Mouse (Mus musculus): ENCODE results near the gene Sptssb. TPM values are rescaled to one million over a fixed set of nuclear protein-coding genes. Genes with fewer than 3 reads are reported as not detected.

Gene Sptssb
- polyA plus RNA-seq, 1 experiment from 2014 or later, result 0.99 TPM

DNA sequence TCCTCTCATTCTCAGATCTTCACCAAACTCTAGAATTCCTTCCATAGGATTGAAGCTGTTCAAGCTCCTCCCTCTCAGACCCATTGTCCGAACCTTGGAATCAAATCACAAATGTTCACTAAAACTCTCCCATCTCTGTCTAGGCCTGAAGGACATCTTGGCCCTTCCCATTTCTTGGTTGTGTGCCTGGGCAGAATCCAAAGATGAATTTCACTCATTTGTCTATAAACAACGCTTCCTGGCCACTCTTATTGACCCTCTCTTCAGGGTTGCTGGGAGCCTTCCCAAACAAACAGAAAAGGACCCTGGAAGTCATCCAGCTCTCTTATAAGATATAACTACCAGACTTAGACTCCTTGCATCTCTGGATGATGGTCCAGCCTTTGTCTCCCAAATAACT, 61.8 kb downstream of the Sptssb start:
- H3K4me2 ChIP-seq, result no peak overlapping the region
- WGBS (ENCODE audit: insufficient replicate concordance), result 79% methylated on average over 2 of the region's 2 CpGs
- H3K9ac ChIP-seq (ENCODE audit: low read depth, low read length), result no peak overlapping the region
- H3K9me3 ChIP-seq (replicated peaks; ENCODE audit: control insufficient read depth, low read length), result no peaks in the 10 kb centered on the region
- no peaks in the 10 kb centered on the region for H3K4me1 ChIP-seq (ENCODE audit: control insufficient read depth, insufficient read depth, low read length)
- H3K36me3 ChIP-seq (ENCODE audit: control insufficient read depth, insufficient read depth, low read length), result no peaks in the 10 kb centered on the region
- H3K27me3 ChIP-seq (ENCODE audit: control insufficient read depth, insufficient read depth, low read length), result no peaks in the 10 kb centered on the region
- no peak for ATAC-seq (replicated peaks; ENCODE audit: insufficient number of reproducible peaks, low FRiP score, low TSS enrichment)
- H3K27ac ChIP-seq (ENCODE audit: low read depth, low read length), result no peak overlapping the region
- no peak overlapping the region for H3K4me3 ChIP-seq (ENCODE audit: low read depth, low read length)

DNA sequence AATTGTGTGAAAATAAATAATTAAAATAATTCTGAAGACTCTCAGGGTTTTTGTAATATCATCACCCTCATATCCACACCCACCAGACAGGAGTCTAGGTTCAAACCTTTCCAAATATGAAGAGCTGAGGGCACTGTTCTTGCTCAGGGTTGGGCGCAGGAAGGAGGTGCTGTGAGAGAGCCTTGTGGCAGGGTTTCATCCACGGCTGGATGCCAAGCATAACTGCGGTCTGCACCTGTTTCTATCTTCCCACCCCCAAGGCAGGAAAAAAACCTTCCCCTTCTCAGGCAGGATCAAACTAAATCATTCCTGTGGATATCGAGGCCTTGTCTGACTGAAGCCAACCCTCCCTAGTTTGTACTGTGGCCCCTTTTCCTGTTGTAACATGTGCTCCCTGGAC, 62.2 kb downstream of the Sptssb start:
- no peaks in the 10 kb centered on the region for H3K36me3 ChIP-seq (ENCODE audit: control insufficient read depth, insufficient read depth, low read length)
- H3K4me2 ChIP-seq, result no peak overlapping the region
- 77% methylated on average over 4 of the region's 4 CpGs for WGBS (ENCODE audit: insufficient replicate concordance)
- no peak overlapping the region for H3K27ac ChIP-seq (ENCODE audit: low read depth, low read length)
- no peak overlapping the region for H3K9ac ChIP-seq (ENCODE audit: low read depth, low read length)
- ATAC-seq (replicated peaks; ENCODE audit: insufficient number of reproducible peaks, low FRiP score, low TSS enrichment), result no peak
- H3K27me3 ChIP-seq (ENCODE audit: control insufficient read depth, insufficient read depth, low read length), result no peaks in the 10 kb centered on the region
- H3K4me1 ChIP-seq (ENCODE audit: control insufficient read depth, insufficient read depth, low read length), result no peaks in the 10 kb centered on the region
- no peaks in the 10 kb centered on the region for H3K9me3 ChIP-seq (replicated peaks; ENCODE audit: control insufficient read depth, low read length)
- H3K4me3 ChIP-seq (ENCODE audit: low read depth, low read length), result no peak overlapping the region

DNA sequence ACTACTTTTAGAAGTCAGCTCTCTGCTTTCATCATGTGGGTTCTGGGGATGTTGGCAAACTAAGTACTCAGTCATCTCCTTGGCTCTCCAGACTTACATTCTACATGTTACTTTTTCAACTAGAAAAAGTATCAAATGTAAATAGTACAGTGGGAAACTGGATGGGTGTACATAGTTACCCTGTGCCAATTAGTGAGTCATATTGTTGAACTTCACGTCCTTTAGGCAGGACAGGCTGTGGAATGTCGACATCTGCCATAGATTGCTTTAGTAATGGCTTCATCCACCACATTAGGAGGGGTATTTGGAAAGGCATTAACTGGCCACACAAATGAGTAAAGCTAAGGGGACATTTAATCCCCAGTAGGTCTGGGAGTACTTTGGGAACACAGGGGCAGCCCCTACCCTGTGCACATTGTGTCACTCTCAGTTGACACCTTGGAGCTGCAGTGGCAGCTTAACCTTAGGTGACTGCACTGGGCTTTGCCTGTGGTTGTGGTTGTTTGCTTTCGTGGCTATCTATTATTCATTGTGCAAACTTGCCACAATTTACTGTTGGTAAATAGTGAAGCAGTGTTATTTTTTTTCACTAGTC, 66.8 kb downstream of the Sptssb start:
- Histone ChIP-seq H3K9ac (ENCODE audit: low read depth, low read length) (no peak overlapping the region), H3K36me3 (ENCODE audit: control insufficient read depth, insufficient read depth, low read length) (no peaks in the 10 kb centered on the region), H3K4me3 (ENCODE audit: low read depth, low read length) (no peak overlapping the region), H3K27ac (ENCODE audit: low read depth, low read length) (no peak overlapping the region), H3K9me3 (replicated peaks; ENCODE audit: control insufficient read depth, low read length) (no peaks in the 10 kb centered on the region), H3K4me1 (ENCODE audit: control insufficient read depth, insufficient read depth, low read length) (no peaks in the 10 kb centered on the region), H3K27me3 (ENCODE audit: control insufficient read depth, insufficient read depth, low read length) (no peaks in the 10 kb centered on the region), H3K4me2 (no peak overlapping the region)
- WGBS (ENCODE audit: insufficient replicate concordance), result 73% methylated on average over 3 of the region's 3 CpGs
- no peak for ATAC-seq (replicated peaks; ENCODE audit: insufficient number of reproducible peaks, low FRiP score, low TSS enrichment)

DNA sequence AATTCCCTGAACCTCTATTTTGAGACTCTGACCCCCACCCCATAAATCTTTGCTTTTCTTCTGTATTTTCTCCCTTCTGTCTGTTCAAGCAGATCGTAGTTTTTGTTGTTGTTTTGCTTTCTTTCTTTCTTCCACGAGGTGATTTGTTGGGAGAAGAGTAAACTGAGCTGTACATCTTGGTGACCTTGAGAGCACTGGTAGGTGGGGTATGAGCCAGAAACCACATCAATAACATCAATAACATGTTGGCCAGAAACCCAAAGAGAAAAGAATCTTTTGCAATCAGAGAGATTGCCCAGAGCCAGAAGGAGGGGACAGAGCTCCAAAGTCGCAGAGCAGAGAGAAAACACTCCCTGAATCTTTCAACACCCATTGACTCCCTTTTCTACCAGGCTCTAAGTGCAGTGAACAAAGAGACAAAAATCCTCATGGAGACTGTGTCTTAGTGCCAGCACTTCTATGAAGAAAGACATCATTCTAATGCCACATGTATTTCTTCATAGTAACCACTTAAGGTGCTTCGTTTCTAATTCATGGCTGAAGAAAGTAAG, 80.4 kb downstream of the Sptssb start:
- no peaks in the 10 kb centered on the region for H3K36me3 ChIP-seq (ENCODE audit: control insufficient read depth, insufficient read depth, low read length)
- H3K9me3 ChIP-seq (replicated peaks; ENCODE audit: control insufficient read depth, low read length), result no peaks in the 10 kb centered on the region
- WGBS (ENCODE audit: insufficient replicate concordance), result 71% methylated on average over 4 of the region's 4 CpGs
- no peaks in the 10 kb centered on the region for H3K27me3 ChIP-seq (ENCODE audit: control insufficient read depth, insufficient read depth, low read length)
- H3K4me3 ChIP-seq (ENCODE audit: low read depth, low read length), result no peak overlapping the region
- H3K27ac ChIP-seq (ENCODE audit: low read depth, low read length), result no peak overlapping the region
- H3K9ac ChIP-seq (ENCODE audit: low read depth, low read length), result no peak overlapping the region
- no peak for ATAC-seq (replicated peaks; ENCODE audit: insufficient number of reproducible peaks, low FRiP score, low TSS enrichment)
- no peak overlapping the region for H3K4me2 ChIP-seq
- H3K4me1 ChIP-seq (ENCODE audit: control insufficient read depth, insufficient read depth, low read length), result no peaks in the 10 kb centered on the region

DNA sequence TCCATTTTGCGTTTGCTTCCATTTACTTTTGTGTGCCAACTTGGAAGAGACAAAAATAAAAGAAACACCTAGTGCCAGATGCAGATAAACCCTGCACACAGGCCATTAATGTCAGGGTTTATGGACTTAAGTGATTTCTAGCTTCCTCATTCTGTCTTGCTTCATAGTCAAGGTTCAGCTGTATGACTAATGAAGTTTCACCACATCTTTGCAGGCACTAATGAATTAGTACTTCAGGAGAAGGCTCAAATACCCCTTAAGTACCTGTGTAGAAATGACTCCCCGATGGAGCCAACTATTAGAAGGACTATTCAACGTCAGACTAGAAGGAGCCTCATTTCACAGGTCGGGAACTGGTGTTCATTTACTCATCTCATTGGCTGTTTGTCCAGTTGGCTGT, 86.4 kb downstream of the Sptssb start:
- H3K4me1 ChIP-seq (ENCODE audit: control insufficient read depth, insufficient read depth, low read length), result no peaks in the 10 kb centered on the region
- no peak overlapping the region for H3K4me3 ChIP-seq (ENCODE audit: low read depth, low read length)
- H3K27me3 ChIP-seq (ENCODE audit: control insufficient read depth, insufficient read depth, low read length), result no peaks in the 10 kb centered on the region
- 84% methylated on average over 4 of the region's 4 CpGs for WGBS (ENCODE audit: insufficient replicate concordance)
- no peak overlapping the region for H3K4me2 ChIP-seq
- no peaks in the 10 kb centered on the region for H3K9me3 ChIP-seq (replicated peaks; ENCODE audit: control insufficient read depth, low read length)
- H3K9ac ChIP-seq (ENCODE audit: low read depth, low read length), result no peak overlapping the region
- H3K27ac ChIP-seq (ENCODE audit: low read depth, low read length), result no peak overlapping the region
- no peak for ATAC-seq (replicated peaks; ENCODE audit: insufficient number of reproducible peaks, low FRiP score, low TSS enrichment)
- H3K36me3 ChIP-seq (ENCODE audit: control insufficient read depth, insufficient read depth, low read length), result no peaks in the 10 kb centered on the region

Other genes starting within 250 kb of the Sptssb start
- 104 and 115 TPM in 2 replicates for gene Nmd3, start 138.0 kb downstream of the Sptssb start, polyA plus RNA-seq (2014; fragmentation: Nextera tagmentation; extraction: Ambion mirVana)
- not detected in 2 replicates for gene Otol1, start 147.7 kb upstream of the Sptssb start, polyA plus RNA-seq (2014; fragmentation: Nextera tagmentation; extraction: Ambion mirVana)

All from heart, embryonic 11.5 days (tissue).